Mouse (Mus musculus) urinary bladder, postnatal 14 days (tissue): Measurements from ENCODE around the gene Mr1.
"Not testable (repeated sequence)": the region's sequence is repeated elsewhere in the genome, so short reads cannot be mapped to it uniquely, and the experiment has no call there.

Experiments used
- DNase-seq: peaks from one replicate; pipeline ENCODE4 v3.0.0; 2021; ENCODE audit warnings: low spot score

The Mr1 gene

GRCm38 (mm10) chr1:155146572-155146980 lies at the start of gene Mr1:
Mr1 (minus strand) TSS chr1:155146814.
- peak; percentile 42 for DNase-seq

DNA sequence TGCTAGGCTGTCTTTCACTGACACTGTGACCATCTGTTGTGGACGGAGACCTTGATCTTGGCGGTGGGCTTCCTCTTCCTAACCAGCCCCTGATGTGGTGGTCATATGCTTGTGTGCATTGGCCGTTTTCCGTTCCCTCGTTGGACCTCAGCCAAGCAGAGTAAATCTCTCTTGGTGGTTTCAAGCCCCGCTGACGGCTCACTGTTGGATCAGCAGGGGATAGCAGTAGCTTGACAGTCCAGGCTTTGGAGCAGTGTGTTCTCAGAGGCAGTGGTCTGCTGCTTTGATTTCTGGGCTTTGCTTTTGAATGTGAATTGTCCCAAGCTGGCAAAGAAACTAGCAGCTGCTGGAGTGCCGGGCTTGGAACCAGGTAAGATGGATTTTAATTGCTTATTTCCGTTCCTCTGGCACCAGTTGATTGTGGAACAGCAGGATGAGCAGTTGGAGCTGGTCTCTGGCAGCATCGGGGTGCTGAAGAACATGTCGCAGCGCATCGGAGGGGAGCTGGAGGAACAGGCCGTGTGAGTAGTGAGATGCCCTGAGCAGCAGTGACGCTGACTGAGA lies 46.3 kb upstream of the Mr1 start:
- no peak for DNase-seq

DNA sequence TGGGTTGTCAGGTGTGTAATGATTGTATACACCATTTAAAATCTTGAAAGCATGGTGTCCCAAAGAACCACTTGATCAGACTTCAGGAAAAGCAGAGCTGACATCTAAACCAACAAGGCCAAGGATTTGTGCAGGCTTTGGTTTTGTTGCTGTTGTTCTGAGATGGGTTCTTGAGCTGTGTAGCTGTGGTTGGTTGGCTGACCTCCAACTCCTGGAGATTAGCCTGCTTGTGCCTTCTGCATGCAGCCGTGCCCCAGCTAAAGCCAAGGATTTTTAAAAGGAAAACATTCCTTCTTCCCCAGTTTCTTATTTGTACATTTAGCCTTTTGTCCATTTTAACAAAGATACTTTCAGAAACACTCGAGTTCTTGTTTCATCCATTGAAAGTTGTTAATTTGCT lies 45.1 kb upstream of the Mr1 start:
- DNase-seq, result no peak

- no peak for DNase-seq
Observed at GRCm38 (mm10) chr1:155191219-155191618, 44.6 kb upstream of the Mr1 start.

DNA sequence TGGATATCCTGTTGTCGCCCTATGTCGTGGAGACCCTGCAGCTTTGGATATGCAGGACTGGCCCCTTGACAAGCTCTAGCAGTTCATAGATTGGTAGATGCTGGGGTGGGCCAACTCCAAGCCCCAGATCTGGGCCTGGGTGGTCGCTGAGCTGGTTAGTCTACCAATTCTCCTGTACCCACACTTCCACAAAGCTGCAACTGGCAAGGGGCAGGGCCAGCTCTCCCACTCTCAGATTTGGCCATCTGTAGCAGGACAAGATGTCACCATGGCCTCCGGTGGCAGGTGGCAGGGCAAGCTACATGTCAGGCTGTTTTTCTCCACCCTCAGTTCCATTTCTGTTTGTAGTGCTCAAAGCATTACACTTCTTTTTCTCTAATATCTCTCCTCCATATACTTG lies 42.0 kb upstream of the Mr1 start:
- DNase-seq, result no peak

GRCm38 (mm10) chr1:155184191-155184590 lies 37.6 kb upstream of the Mr1 start:
- no peak for DNase-seq

DNA sequence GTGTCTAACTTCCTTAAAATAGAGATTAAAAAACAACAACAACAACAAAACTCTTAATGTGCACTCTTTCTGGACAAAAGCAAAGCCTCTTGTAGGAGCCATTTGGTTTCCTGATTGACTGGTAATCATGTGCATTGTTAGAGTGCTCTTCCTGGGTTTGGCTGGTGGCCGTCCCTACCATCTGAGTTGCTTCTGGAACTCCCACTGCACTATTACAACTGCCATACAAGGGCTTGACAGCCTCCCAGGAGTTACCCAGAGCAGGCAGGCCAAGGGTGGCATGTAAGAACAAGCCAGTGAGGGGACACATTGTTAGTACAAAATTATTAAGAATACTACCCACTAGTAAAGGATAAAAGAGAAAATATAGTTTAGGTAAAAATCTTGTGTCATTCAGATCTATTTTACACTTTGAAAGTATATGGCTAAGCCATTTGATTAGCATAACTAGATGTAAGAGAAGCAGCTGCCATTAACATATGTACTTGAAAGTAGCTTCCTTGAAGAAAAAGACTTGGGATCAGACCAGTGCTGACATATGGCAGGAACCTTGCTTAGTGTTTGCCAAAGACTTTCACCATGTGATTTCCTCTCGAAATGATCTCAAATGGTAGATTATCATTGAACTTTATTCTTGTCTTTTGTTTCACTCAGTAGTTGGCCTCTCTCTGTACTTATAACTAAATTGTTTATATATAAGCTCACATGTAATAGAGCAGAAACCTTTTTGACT lies 31.7 kb upstream of the Mr1 start:
- DNase-seq, result no peak

GRCm38 (mm10) chr1:155174424-155174823 lies 27.8 kb upstream of the Mr1 start:
- DNase-seq, result no peak

GRCm38 (mm10) chr1:155173644-155174016 lies 27.0 kb upstream of the Mr1 start:
- not testable (repeated sequence) for DNase-seq

- no peak for DNase-seq
Observed at GRCm38 (mm10) chr1:155172895-155173643, 26.5 kb upstream of the Mr1 start.

- DNase-seq, result no peak
Observed at GRCm38 (mm10) chr1:155169935-155170334, 23.3 kb upstream of the Mr1 start.

DNA sequence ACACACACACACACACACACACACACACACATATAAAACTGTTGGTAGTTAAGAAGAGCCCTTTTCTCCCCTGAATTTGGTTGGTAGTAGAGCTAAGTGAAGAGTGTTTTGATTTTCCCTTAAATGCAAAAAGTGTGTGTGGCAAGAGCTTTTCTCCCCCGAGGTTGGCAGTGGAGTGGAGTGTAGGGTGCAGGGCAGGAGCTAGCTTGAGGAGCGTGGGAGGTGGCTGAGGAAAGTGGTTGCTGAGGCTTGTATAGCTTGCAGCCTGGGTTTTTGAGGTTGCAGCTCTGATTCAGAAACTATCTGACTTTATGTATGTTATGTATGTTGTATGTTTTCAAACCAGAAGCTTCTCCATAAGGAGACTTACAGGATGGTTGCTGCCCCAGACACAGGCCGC lies 20.8 kb upstream of the Mr1 start:
- DNase-seq, result no peak

- peak; percentile 54 for DNase-seq
Observed at GRCm38 (mm10) chr1:155158970-155159484, 12.4 kb upstream of the Mr1 start.

- DNase-seq, result peak; percentile 99
Observed at GRCm38 (mm10) chr1:155158141-155158969, 11.7 kb upstream of the Mr1 start, which contains the start of gene Stx6. Stx6 (plus strand) TSS chr1:155158715.

DNA sequence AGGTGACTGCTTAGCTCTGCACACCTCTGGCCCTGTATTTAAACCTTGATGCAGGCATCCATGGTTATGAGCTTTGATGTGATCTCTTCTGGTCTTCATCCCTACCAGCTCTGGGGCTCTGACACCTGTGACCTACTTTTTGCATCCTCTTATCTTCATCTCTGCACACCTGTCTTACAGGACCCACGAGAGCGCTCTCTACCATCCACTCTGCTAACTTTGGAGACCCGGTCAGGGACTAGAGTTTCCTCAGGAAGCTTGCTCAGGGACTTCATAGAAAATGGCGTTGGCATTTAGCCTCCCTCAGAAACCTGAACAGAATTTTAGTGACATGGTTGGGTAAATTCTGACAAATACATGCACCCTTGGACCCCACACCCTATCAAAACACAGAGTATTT lies 7.3 kb upstream of the Mr1 start:
- no peak for DNase-seq

DNA sequence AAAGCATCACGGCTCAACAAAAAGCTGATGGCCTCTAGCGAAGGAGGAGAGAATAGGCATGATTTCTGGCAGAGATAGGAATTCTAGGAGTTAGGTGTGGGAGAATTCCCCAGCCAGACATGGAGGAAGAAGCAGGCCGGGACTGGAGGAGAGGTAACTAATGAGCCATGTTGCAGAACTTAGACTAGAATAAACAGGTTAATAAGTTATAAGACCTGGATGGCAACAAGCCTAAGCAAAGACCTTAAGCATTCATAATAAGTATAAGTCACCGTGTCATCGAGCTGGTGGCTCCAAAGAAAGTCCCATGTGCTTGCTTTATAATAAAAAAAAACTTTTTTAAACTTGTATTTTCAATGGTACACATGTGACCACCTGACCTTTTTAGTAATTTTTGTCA lies 4.2 kb upstream of the Mr1 start:
- DNase-seq, result no peak

- no peak for DNase-seq
Observed at GRCm38 (mm10) chr1:155149403-155149802, 2.8 kb upstream of the Mr1 start.

GRCm38 (mm10) chr1:155147228-155147627 lies 614 bp upstream of the Mr1 start:
- DNase-seq, result peak; percentile 25

DNA sequence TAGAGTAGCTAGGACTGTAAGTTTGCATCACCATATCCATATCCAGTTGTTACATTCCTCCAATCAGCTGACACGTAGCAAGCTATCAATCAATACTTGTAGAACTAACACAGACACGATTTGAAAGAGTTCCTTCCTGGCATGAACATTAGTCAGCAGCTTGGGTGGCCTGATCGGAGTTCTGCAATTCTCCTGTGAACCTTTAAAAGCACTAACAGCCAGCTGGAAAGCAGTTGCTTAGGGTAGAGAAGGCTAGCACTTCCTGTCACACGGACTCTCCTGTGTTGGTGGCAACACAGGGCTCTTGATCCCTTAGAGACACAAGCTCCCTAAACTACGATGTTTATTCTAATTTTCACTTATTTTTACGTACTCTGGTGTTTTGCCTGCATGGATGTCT lies 994 bp downstream of the Mr1 start:
- DNase-seq, result no peak

DNA sequence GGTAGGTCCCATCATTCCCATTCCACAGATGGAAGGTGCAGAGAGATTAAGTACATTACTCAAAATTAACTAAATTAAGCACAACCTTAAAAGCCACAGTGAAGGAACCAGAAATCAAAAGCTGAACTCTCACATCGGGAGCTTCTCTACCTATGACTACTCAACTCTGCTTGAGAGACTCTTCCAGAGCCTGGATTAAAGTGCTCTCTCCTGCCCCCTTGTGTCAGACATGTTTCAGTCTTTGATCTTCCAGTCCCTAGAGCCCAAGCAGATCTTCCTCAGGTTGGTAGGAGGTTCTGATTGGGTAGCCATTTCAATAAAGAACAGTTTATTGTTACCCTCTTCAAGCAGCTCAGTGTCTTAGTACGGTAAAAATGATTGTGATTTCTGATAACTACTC lies 6.5 kb downstream of the Mr1 start:
- DNase-seq, result peak; percentile 74

- peak; percentile 83 for DNase-seq
Observed at GRCm38 (mm10) chr1:155138795-155139194, 7.8 kb downstream of the Mr1 start.

- DNase-seq, result no peak
Observed at GRCm38 (mm10) chr1:155134866-155135265, 11.7 kb downstream of the Mr1 start.
